Mouse (Mus musculus) embryo, embryonic 9.5 days (tissue): Measurements from ENCODE around the gene Asf1b.
"Not testable (repeated sequence)": the region's sequence is repeated elsewhere in the genome, so short reads cannot be mapped to it uniquely, and the experiment has no call there.

Experiments
- DNase-seq: peaks from one replicate; pipeline ENCODE4 v3.0.0-alpha.2; 2017; ENCODE audit errors: extremely low spot score

The Asf1b gene

GRCm38 (mm10) chr8:83964015-83964765 is 8.9 kb downstream of the Asf1b start:
- no peak for DNase-seq

GRCm38 (mm10) chr8:83967701-83968100 is 12.4 kb downstream of the Asf1b start:
- no peak for DNase-seq

GRCm38 (mm10) chr8:83971121-83971520 is 15.8 kb downstream of the Asf1b start:
- DNase-seq: no peak

GRCm38 (mm10) chr8:83971661-83972060 is 16.4 kb downstream of the Asf1b start:
- DNase-seq: no peak

- DNase-seq: peak; percentile 96
Observed at GRCm38 (mm10) chr8:83972150-83973120, 17.1 kb downstream of the Asf1b start, which contains the start of gene Prkaca. Gene Prkaca, plus strand, starts transcription at chr8:83972993.

- no peak for DNase-seq
Observed at GRCm38 (mm10) chr8:83973161-83974031, 18.1 kb downstream of the Asf1b start.

- no peak for DNase-seq
Observed at GRCm38 (mm10) chr8:83974521-83974920, 19.2 kb downstream of the Asf1b start.

- DNase-seq: no peak
Observed at GRCm38 (mm10) chr8:83976101-83976630, 20.9 kb downstream of the Asf1b start.

- no peak for DNase-seq
Observed at GRCm38 (mm10) chr8:83976779-83977350, 21.6 kb downstream of the Asf1b start.

- no peak for DNase-seq
Observed at GRCm38 (mm10) chr8:83977646-83978045, 22.3 kb downstream of the Asf1b start.

GRCm38 (mm10) chr8:83978200-83978599 is 22.9 kb downstream of the Asf1b start:
- DNase-seq: no peak

GRCm38 (mm10) chr8:83980250-83980649 is 24.9 kb downstream of the Asf1b start:
- DNase-seq: no peak

- DNase-seq: no peak
Observed at GRCm38 (mm10) chr8:83980845-83981244, 25.5 kb downstream of the Asf1b start.

GRCm38 (mm10) chr8:83981533-83981932 is 26.2 kb downstream of the Asf1b start:
- no peak for DNase-seq

GRCm38 (mm10) chr8:83982449-83982848 is 27.1 kb downstream of the Asf1b start:
- DNase-seq: no peak

GRCm38 (mm10) chr8:83983222-83983621 is 27.9 kb downstream of the Asf1b start:
- not testable (repeated sequence) for DNase-seq

- DNase-seq: no peak
Observed at GRCm38 (mm10) chr8:83989243-83989642, 33.9 kb downstream of the Asf1b start.

GRCm38 (mm10) chr8:83990170-83990569 is 34.9 kb downstream of the Asf1b start:
- DNase-seq: no peak

GRCm38 (mm10) chr8:83992488-83992887 is 37.2 kb downstream of the Asf1b start:
- DNase-seq: no peak

- no peak for DNase-seq
Observed at GRCm38 (mm10) chr8:83994030-83994429, 38.7 kb downstream of the Asf1b start.

GRCm38 (mm10) chr8:83995973-83996372 is 40.7 kb downstream of the Asf1b start:
- no peak for DNase-seq
